Mouse (Mus musculus) embryonic fibroblast, embryonic 13.5 days (primary cell): ENCODE results near the gene Auts2.

Experiments
- CTCF ChIP-seq: IDR thresholded peaks from 2 replicates; pipeline ENCODE4 v1.5.1; 2011; ENCODE audit warnings: mild to moderate bottlenecking, control low read depth, low read length, moderate library complexity, borderline replicate concordance; ENCODE audit not compliant: insufficient read depth
- POLR2A ChIP-seq: IDR thresholded peaks from 2 replicates; pipeline ENCODE4 v1.6.1; 2011; ENCODE audit warnings: low read depth, mild to moderate bottlenecking, control low read depth, low read length, moderate library complexity

- no peak for TF ChIP-seq POLR2A
- no peak for TF ChIP-seq CTCF
These were observed 571.2 kb downstream of the Auts2 start for GRCm38 (mm10) chr5:131971901-131972300.
